Mouse (Mus musculus): ENCODE results near the gene P4ha3. TPM values are rescaled to one million over a fixed set of nuclear protein-coding genes. Genes with fewer than 3 reads are reported as not detected.

Gene P4ha3
- total RNA-seq (2015; ENCODE audit: low replicate concordance) (not detected in 2 replicates), total RNA-seq (2017; ENCODE audit: low replicate concordance) (not detected in 2 replicates)

- ATAC-seq (replicated peaks; ENCODE audit: low FRiP score, poor library complexity, severe bottlenecking) = no peak
These were observed at the start of gene P4ha3 for GRCm38 (mm10) chr7:100285383-100285782. TSS of gene P4ha3 (plus strand) at chr7:100285520.

- ATAC-seq (replicated peaks; ENCODE audit: low FRiP score, poor library complexity, severe bottlenecking) = no peak
These were observed 47.0 kb upstream of the P4ha3 start for GRCm38 (mm10) chr7:100238271-100238670.

DNA sequence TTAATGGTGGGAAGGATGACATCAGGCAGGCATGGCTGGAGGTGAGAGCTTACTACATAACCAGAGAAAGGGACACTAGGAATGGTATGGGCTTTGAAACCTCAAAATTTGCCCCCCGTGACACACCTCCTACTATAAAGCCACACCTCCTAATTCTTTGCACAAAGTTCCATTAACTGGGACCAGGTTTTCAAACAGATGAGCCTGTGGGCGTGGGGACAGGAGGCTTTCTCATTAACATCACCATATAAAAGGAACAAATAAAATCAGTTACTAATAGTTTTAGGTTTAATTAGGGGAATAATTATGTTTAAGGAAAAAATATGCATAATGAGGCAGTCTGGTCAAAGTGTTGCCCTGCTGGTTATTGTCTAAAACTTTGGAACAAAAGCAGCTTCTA, 44.7 kb upstream of the P4ha3 start:
- no peak for ATAC-seq (replicated peaks; ENCODE audit: low FRiP score, poor library complexity, severe bottlenecking)

GRCm38 (mm10) chr7:100243007-100243406, 42.3 kb upstream of the P4ha3 start:
- no peak for ATAC-seq (replicated peaks; ENCODE audit: low FRiP score, poor library complexity, severe bottlenecking)

DNA sequence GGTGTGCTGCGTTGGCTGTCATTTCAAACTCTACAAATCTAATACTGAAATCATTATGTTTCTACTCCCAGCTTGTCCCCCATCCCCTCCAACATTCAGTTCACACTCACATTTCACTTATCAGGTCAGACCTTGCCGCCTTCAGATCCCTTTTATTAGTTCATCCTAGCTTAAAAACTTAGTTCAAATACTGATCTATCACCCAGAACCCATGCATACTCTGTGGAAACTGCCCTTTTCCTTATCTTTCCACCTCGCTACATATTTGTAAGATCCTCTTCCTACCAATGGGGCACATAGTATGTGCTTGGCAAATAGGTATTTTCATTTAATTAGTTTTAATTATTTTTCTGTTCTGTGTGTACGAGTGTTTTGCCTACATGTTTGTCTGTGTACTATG, 41.1 kb upstream of the P4ha3 start:
- ATAC-seq (replicated peaks; ENCODE audit: low FRiP score, poor library complexity, severe bottlenecking) = no peak

GRCm38 (mm10) chr7:100245176-100245575, 40.1 kb upstream of the P4ha3 start:
- no peak for ATAC-seq (replicated peaks; ENCODE audit: low FRiP score, poor library complexity, severe bottlenecking)

DNA sequence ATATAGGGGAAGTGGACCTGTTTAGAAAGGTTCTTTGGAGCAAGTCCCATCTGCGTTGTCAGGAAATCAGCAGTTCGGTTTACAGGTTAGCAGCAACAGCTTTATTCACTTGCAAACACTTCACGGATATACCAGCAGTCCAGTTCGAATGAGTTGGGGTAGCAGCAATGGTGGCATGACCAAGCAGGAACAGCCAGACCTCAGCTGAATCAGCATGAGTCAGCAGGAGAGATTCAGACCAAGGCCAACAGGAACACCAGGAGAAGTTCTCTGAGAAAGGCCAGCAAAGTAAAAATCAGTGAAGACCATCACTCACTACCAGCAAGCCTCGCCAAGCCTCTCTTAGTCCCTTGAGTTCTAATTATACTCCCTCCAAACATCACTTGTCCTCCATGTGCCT, 34.7 kb upstream of the P4ha3 start:
- peak; percentile 90 for ATAC-seq (replicated peaks; ENCODE audit: low FRiP score, poor library complexity, severe bottlenecking)

- ATAC-seq (replicated peaks; ENCODE audit: low FRiP score, poor library complexity, severe bottlenecking) = no peak
These were observed 23.0 kb upstream of the P4ha3 start for GRCm38 (mm10) chr7:100262350-100262749.

- ATAC-seq (replicated peaks; ENCODE audit: low FRiP score, poor library complexity, severe bottlenecking) = peak; percentile 48
These were observed 20.4 kb upstream of the P4ha3 start for GRCm38 (mm10) chr7:100264934-100265333.

DNA sequence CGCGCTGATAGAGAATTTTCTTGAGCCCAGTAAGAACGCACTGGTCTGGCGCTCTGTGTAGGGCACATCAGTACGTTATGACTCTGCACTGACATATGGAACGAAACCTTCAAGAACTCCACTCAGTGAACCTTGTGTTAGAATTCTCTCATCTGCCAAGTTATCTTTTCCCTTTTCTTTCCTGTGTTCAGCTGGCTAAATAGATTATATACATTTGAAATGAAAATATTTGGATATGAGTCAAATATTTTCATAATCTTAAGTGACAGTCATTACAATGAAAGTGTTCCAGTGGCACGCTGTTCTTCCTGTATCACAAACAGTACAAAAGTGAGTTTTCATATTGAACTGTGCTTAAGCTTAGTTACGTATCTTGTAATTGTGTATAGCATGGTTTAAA, 13.0 kb upstream of the P4ha3 start:
- ATAC-seq (replicated peaks; ENCODE audit: low FRiP score, poor library complexity, severe bottlenecking) = no peak

GRCm38 (mm10) chr7:100274507-100274906, 10.8 kb upstream of the P4ha3 start:
- no peak for ATAC-seq (replicated peaks; ENCODE audit: low FRiP score, poor library complexity, severe bottlenecking)

DNA sequence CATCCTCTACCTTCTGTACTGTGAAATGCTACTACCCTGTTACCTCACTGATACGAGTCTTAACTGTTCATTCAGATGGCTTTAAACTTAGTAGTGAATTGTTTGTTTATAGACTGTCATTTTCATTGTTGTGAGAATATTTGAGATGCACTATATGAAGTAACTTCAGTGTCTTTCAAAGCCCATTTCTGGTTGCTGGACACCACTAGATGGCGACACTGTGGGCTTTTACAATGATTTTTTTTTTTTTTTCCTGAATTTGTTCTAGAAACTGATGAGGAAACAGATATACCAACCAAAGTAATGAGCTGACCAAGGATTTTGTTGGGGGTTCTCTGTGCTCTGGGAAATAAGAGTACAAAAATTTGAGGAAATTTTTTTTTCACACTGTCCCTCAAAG, 8.9 kb upstream of the P4ha3 start:
- no peak for ATAC-seq (replicated peaks; ENCODE audit: low FRiP score, poor library complexity, severe bottlenecking)

DNA sequence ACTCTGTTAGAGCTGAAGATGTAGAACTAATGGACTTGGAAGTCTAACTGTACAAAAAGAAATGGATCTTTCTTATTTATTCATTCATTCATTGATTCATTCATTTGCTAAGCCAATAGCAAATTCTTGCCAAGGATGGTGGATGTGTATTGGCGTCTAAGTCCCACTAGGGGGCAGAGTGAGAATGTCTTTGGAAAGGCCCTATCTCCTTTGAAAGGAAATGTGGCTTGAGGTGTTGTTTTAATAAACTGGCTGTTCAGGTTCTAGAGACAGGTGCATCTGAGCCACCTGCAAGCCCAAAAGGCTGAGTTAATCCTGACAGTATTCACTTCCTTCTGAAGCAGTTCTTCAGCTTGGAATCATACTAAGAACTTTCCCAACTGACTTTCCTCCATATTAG, 5.5 kb upstream of the P4ha3 start:
- peak; percentile 77; the same call in 1 of the 2 replicates for ATAC-seq (replicated peaks; ENCODE audit: low FRiP score, poor library complexity, severe bottlenecking)

DNA sequence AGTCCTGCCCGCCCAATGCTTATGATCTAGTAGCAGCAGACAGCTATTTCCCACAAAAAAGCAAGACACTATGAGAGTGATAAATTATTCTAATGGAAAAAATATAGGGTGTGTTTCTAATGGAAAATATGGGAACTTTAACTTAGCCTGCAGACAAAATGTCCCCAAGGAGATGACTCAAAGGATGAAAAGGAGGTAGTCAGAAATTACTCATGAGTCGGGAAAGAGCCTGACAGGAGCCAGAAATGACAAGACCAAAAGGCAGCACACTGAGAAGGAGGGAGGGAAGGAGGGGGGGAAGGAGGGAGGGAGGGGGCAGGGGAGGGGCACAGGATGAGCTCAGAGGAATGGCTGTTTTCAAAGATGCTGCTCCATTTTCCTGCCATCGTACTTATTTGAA, 3.7 kb upstream of the P4ha3 start:
- ATAC-seq (replicated peaks; ENCODE audit: low FRiP score, poor library complexity, severe bottlenecking) = no peak

DNA sequence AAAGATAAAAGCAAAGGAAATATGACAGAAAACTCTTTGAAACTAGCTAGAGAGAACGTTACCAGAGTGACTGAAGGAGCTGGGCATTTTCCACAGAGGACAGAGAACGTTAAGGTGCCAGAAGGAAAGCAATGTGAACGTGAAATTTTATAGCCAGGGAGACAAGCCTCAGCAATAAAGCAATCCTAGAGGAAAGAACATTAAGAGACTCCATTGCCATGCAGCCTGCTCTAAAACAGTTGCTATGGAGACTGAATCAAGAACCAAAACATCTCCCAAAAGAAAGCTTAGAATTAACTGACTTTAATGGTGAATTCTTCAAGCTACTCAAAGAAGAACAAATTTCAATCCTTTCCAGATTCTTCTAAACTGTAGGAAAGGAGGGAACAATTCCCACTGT, 2.0 kb upstream of the P4ha3 start:
- ATAC-seq (replicated peaks; ENCODE audit: low FRiP score, poor library complexity, severe bottlenecking) = no peak

GRCm38 (mm10) chr7:100287748-100288578, 2.6 kb downstream of the P4ha3 start:
- ATAC-seq (replicated peaks; ENCODE audit: low FRiP score, poor library complexity, severe bottlenecking) = no peak

DNA sequence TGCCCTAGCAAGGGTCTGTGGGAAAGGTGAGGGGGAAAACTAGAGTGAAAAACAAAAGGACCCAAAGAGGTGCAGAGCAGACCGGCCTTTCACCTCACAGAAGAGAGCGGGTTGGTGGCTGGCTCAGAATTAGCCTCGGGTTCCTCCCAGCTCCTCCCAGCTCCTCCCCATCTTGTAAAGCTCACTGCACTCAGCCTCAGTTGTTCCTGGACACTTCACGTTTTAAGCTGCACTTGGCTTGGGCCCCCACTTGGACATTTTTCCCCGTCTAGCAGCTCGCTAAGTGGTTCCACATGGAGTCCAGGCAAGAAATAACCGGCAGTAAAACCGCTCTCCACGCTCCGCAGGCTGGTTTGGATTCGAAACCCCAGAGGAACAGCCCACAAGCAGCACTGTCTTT, 3.3 kb downstream of the P4ha3 start:
- no peak for ATAC-seq (replicated peaks; ENCODE audit: low FRiP score, poor library complexity, severe bottlenecking)

DNA sequence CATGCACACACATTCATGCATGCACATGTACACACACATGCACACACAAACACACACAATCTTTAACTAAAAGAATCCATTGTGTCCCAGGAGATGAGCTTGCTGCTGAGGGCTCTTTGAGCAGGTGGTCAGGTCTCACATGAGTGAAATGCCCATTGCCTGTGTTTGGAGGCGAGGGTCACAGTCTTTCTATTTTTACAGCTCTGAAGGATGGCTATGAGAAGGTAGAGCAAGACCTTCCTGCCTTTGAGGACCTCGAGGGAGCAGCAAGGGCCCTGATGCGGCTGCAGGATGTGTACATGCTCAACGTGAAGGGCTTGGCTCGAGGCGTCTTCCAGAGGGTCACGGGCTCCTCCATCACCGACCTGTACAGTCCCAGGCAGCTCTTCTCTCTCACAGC, 8.2 kb downstream of the P4ha3 start:
- ATAC-seq (replicated peaks; ENCODE audit: low FRiP score, poor library complexity, severe bottlenecking) = no peak

DNA sequence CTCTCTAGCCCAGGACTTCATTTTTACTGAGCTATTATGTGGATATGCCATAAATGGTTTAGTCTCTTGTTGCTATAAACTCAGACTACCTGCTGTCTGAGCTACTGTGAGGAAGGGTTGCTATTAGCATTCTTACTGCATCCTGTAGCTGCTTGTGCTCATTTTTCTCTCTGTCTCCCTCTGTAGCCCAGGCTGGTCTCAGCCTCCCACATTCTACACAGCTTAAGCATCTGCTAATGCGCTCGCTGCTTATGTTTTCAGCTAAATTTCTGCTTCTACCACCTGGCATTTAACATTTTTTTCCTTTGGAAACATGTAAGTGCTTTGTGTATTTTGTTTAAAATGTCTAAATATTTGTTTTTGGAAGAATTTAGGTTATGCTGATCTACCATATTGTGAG, 10.4 kb downstream of the P4ha3 start:
- no peak for ATAC-seq (replicated peaks; ENCODE audit: low FRiP score, poor library complexity, severe bottlenecking)

DNA sequence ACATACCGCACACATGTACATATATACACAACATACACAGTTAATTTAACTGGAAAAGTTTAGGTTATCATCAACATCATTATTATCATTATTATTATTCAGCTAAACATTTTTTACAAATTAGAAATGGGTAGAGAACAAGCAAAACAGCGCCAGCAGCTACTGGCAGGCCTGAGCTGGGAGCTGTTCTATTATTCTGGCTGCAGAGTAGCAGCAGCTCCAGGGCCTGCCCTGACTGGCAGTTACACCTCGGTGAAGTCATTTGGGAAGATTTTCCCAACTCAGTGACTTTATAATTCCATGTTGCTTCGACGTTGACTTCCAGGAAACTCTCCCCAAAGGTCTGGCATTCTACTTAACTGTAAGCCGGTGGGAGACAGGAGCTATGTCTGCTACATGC, 11.4 kb downstream of the P4ha3 start:
- no peak for ATAC-seq (replicated peaks; ENCODE audit: low FRiP score, poor library complexity, severe bottlenecking)

GRCm38 (mm10) chr7:100298861-100299510, 13.7 kb downstream of the P4ha3 start:
- no peak for ATAC-seq (replicated peaks; ENCODE audit: low FRiP score, poor library complexity, severe bottlenecking)

Measured in erythroblast, adult 5-6 weeks (primary cell).